Mouse (Mus musculus) brain, embryonic 14.5 days (tissue): ENCODE results near the gene Sema3d.

ENCODE experiments used
- CTCF ChIP-seq: fragments of 200-500 bp; IDR thresholded peaks from 2 replicates; pipeline ENCODE4 v1.5.1; 2012; ENCODE audit warnings: inconsistent platforms, mild to moderate bottlenecking, moderate library complexity, borderline replicate concordance; ENCODE audit not compliant: insufficient read depth, insufficient read length; ENCODE audit errors: extremely low read depth
- POLR2A ChIP-seq: fragments of 200-500 bp; IDR thresholded peaks from 2 replicates; pipeline ENCODE4 v1.6.1; 2012; ENCODE audit warnings: mild to moderate bottlenecking, inconsistent platforms, borderline replicate concordance; ENCODE audit not compliant: poor library complexity, insufficient read depth, insufficient read length, severe bottlenecking; ENCODE audit errors: extremely low read depth

DNA sequence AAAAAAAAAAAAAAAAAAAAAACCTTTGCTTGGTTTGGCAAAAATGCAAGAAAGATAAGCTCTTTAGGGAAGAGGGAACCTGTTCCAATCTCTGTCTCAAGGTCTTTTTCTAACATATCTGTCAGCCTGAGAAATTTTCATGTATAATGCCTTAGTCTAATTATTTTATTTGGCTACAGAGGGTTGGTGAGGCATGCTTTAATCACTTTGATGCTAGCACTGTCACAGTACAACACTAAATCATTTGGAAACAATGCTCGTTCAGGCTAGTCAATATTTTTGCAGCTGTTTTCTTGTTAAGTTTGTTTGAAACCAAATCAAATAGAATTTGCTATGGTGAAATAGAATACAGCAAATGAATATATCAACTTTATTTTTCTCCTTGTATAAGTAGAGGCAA is 74.3 kb downstream of the Sema3d start:
- TF ChIP-seq CTCF: no peak
- no peak for TF ChIP-seq POLR2A
